Mouse (Mus musculus) ES-E14 (cell line): Measurements from ENCODE around the gene Dcun1d5. TPM values are rescaled to one million over a fixed set of nuclear protein-coding genes. Genes with fewer than 3 reads are reported as not detected.
A peak's percentile ranks its signal among the peaks of the same experiment; 100 is the strongest.

Source experiments
- DNase-seq: peaks from one replicate; pipeline ENCODE4 v3.0.0-alpha.2; 2013; ENCODE audit warnings: low read depth, low spot score
- H3K27ac ChIP-seq: 2 replicates; pipeline ENCODE4 v1.5.1; 2012; ENCODE audit warnings: low read depth, mild to moderate bottlenecking, low read length, moderate library complexity, mixed read lengths; ENCODE audit not compliant: poor library complexity, insufficient read depth, severe bottlenecking
- H3K36me3 ChIP-seq: 2 replicates; pipeline ENCODE4 v1.6.1; 2012; ENCODE audit warnings: mild to moderate bottlenecking, low read length, moderate library complexity, mixed read lengths; ENCODE audit not compliant: control insufficient read depth, poor library complexity, insufficient read depth, severe bottlenecking
- H3K4me1 ChIP-seq, 2 experiments: fragments of 150-350 bp in 1 of 2; sonication (generic) in 1 of 2; 2 replicates each; pipeline ENCODE4 v1.6.1; 2012; ENCODE audit warnings: low read length in 2 of 2, mild to moderate bottlenecking in 1 of 2, mixed read lengths in 1 of 2; ENCODE audit not compliant: control insufficient read depth in 2 of 2, insufficient read depth in 2 of 2, poor library complexity in 1 of 2
- H3K4me3 ChIP-seq, 2 experiments: fragments of 150-350 bp in 1 of 2; sonication (generic) in 1 of 2; 2 replicates each; pipeline ENCODE4 v1.5.1; 2012; ENCODE audit warnings: low read length in 2 of 2, low read depth in 1 of 2, mild to moderate bottlenecking in 1 of 2, mixed read lengths in 1 of 2; ENCODE audit not compliant: insufficient read depth in 1 of 2, poor library complexity in 1 of 2, severe bottlenecking in 1 of 2
- H3K9ac ChIP-seq: 2 replicates; pipeline ENCODE4 v1.6.1; 2012; ENCODE audit warnings: low read depth, mild to moderate bottlenecking, low read length, mixed read lengths; ENCODE audit not compliant: poor library complexity, insufficient read depth, severe bottlenecking
- H3K9me3 ChIP-seq: fragments of 150-350 bp; sonication (generic); 2 replicates; pipeline ENCODE4 v1.6.1; 2012; ENCODE audit warnings: low read depth, mild to moderate bottlenecking, low read length; ENCODE audit not compliant: control insufficient read depth, insufficient read depth
- CHD2 ChIP-seq: IDR thresholded peaks from 2 replicates; pipeline ENCODE4 v1.6.1; 2014; ENCODE audit warnings: mild to moderate bottlenecking, low read depth, low read length, inconsistent platforms
- HCFC1 ChIP-seq: IDR thresholded peaks from 2 replicates; pipeline ENCODE4 v1.6.1; 2012; ENCODE audit warnings: low read length, inconsistent platforms, borderline replicate concordance; ENCODE audit not compliant: insufficient read depth
- MAFK ChIP-seq: IDR thresholded peaks from 2 replicates; pipeline ENCODE4 v1.6.1; 2014; ENCODE audit warnings: mild to moderate bottlenecking, low read depth, low read length, inconsistent platforms; ENCODE audit not compliant: insufficient read depth
- ZC3H11A ChIP-seq: IDR thresholded peaks from 2 replicates; pipeline ENCODE4 v1.6.1; 2012; ENCODE audit warnings: low read depth, mild to moderate bottlenecking, inconsistent platforms, low read length, borderline replicate concordance
- ZNF384 ChIP-seq: IDR thresholded peaks from 2 replicates; pipeline ENCODE4 v1.6.1; 2012; ENCODE audit warnings: low read depth, low read length, inconsistent platforms
- in situ Hi-C, 2 experiments: fragments of 600-800 bp; cut with MboI; formaldehyde crosslinking; loops; one replicate each; pipeline ENCODE4 v1.15.1; 2025; ENCODE audit warnings: low sequenced_read_pairs in 2 of 2, inconsistent platforms in 1 of 2; ENCODE audit not compliant: unreplicated experiment in 2 of 2
- total RNA-seq: library from RNA; depleted of rRNA; stranded (reverse); fragments of 300-350 nt; gene quantifications from 2 replicates; pipeline ENCODE4 v1.2.3, GENCODE M21; 2012

The Dcun1d5 gene
- total RNA-seq, 1 experiment: 57.1 TPM

DNA sequence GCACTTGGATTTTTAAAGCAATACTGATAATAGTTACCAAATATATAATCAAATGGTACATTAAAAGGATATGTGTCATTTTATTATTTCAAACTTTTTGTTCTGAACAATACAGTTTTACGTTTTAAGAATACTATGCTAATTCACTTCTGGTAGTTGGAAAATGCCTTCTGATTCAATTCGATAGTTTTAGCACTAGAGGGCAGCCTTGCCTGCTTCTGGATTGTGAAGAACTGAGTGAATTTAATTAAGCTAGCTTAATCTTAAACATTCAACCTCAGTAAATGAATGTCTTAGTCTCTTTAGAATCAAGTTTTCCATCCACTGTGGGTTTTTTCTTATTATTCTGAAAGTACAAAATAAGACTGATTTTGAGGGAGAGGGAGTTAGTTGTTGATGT lies 31.9 kb downstream of the Dcun1d5 start:
- H3K4me3 ChIP-seq: no peak overlapping the region
- DNase-seq: peak; percentile 9
- in situ Hi-C loops: loop anchor here in 1 of 2 experiments (10.0 kb wide), 1 partner anchor 379 kb away; no protein-coding TSS in a partner anchor
- no peaks in the 10 kb centered on the region for H3K9me3 ChIP-seq
- TF ChIP-seq CHD2: no peak
- no peak overlapping the region for H3K27ac ChIP-seq
- no peaks in the 10 kb centered on the region for H3K4me1 ChIP-seq
- no peaks in the 10 kb centered on the region; the same call in 1 of the 2 replicates for H3K36me3 ChIP-seq
- H3K9ac ChIP-seq: no peak overlapping the region

DNA sequence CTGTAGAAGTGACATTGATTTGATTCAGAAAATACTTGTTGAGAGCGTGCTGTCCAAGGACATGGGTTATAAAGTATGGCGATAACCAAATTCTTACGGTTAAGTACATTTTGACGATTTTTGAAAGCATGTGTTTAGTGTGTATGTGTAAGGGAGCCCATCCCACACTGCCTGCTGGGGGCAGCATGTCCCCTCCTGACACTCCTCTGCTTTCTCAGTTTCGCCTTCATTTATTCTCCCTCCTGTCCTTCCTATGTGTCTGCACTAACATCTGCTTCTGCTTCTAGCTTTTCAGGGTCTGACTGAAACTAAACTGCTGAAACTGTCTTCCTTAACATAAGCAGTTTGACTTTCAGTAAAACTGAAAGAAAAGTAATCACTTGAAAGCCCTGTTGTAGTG lies 36.7 kb downstream of the Dcun1d5 start:
- Histone ChIP-seq H3K4me3 (no peak overlapping the region), H3K27ac (no peak overlapping the region), H3K4me1 (no peaks in the 10 kb centered on the region), H3K9me3 (no peaks in the 10 kb centered on the region), H3K36me3 (no peaks in the 10 kb centered on the region), H3K9ac (no peak overlapping the region)
- in situ Hi-C loops: no loop called here
- no peak for TF ChIP-seq CHD2
- no peak for TF ChIP-seq ZNF384
- TF ChIP-seq MAFK: no peak
- no peak for TF ChIP-seq HCFC1
- TF ChIP-seq ZC3H11A: no peak
- no peak for DNase-seq

DNA sequence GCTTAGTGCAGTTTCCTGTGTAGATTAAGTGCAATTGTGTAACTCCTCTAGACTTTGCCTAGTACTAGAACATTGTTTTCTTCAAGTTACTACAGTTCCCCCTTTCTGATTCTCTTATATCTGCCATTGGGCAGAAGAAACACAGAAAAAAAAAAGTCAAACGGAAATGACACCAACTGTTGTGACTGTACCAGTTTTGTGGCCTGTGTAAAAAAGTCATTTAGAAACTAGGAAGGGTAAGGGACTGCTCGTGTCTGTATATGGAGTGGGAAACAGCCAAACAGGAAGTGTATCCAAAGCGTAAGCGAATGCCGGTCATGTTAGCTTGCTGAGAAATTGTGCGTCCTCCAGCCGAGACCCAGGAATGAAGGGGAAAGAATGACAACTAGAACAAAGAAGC lies 37.1 kb downstream of the Dcun1d5 start:
- DNase-seq: no peak
- Histone ChIP-seq H3K36me3 (no peaks in the 10 kb centered on the region), H3K27ac (no peak overlapping the region), H3K4me3 (no peak overlapping the region), H3K9ac (no peak overlapping the region), H3K4me1 (no peaks in the 10 kb centered on the region), H3K9me3 (no peaks in the 10 kb centered on the region)
- in situ Hi-C loops: no loop called here
- TF ChIP-seq ZNF384 (no peak), HCFC1 (no peak), ZC3H11A (no peak), CHD2 (no peak), MAFK (no peak)

DNA sequence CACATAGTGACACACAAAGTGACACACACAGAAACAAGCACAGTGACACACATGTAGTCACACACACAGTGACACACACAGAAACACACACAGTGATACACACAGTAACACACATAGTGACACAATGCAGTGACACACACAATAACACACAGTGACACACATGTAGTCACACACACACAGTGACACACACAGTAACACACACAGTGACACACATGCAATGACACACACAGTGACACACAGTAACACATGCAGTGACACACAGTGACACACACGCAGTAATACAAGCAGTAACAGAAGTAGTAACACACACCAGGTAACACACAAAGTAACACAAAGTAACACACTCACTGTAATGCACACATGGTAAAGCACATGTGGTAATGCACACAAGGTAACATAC lies 54.3 kb downstream of the Dcun1d5 start:
- in situ Hi-C loops: no loop called here
- H3K4me3 ChIP-seq: no peak overlapping the region
- no peak for TF ChIP-seq HCFC1
- no peak for TF ChIP-seq CHD2
- no peak for TF ChIP-seq MAFK
- TF ChIP-seq ZC3H11A: no peak
- TF ChIP-seq ZNF384: no peak

DNA sequence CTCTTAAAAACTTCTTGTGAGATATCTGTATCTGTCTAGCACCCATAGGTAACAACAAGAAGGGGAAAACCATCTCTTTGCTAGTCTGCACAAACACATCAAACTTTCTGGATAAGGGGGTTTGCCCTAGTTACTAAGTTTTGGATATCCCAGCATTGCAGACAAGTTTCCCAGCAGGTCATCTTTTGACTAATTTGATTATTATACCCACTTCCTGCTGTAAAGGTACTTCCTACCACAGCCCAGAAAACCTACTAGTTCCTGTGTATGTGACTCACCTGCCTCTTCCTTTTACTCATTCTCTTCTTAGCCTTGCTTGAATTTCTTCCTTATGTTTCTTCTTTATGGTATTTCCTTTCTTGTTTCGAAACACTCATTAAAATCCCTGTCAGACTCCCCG lies 55.6 kb downstream of the Dcun1d5 start:
- no peak for TF ChIP-seq CHD2
- no peak for TF ChIP-seq ZNF384
- no peak for TF ChIP-seq HCFC1
- TF ChIP-seq MAFK: no peak
- no peak for TF ChIP-seq ZC3H11A
- H3K9me3 ChIP-seq: no peaks in the 10 kb centered on the region
- DNase-seq: no peak
- no peak overlapping the region for H3K9ac ChIP-seq
- no peaks in the 10 kb centered on the region for H3K4me1 ChIP-seq
- no peaks in the 10 kb centered on the region for H3K36me3 ChIP-seq
- no peak overlapping the region for H3K27ac ChIP-seq
- in situ Hi-C loops: no loop called here
- no peak overlapping the region for H3K4me3 ChIP-seq

More for the DNA sequence above, 54.3 kb downstream of the Dcun1d5 start:
- Histone ChIP-seq H3K4me1 (no peaks in the 10 kb centered on the region), H3K9me3 (no peaks in the 10 kb centered on the region), H3K27ac (no peak overlapping the region), H3K36me3 (no peaks in the 10 kb centered on the region; the same call in 1 of the 2 replicates), H3K9ac (no peak overlapping the region)
- no peak for DNase-seq
